In genomic region chr6:66903720-66904119, GRCm38 (mm10) we compare ENCODE assay signal across 13 mouse cellular contexts. TPM values are rescaled to one million over a fixed set of nuclear protein-coding genes. Genes with fewer than 3 reads are reported as not detected.
DNase-seq lines count a peak whose midpoint lies in the region; ATAC-seq and TF ChIP-seq lines count a peak whose summit lies in the region.
"Had no signal": no experiment of that assay in that cellular context is flagged by ENCODE, and none has a peak within 500 bp of the region (broad histone marks: within the 10 kb centered on the region; RNA-seq: fewer than 3 reads in every experiment).

No protein-coding gene starts in this region.

- H3K27ac ChIP-seq in liver, adult 2 months (replicated peaks; ENCODE audit: insufficient read depth, low read depth, low read length), result no peak overlapping the region
- H3K27ac ChIP-seq in liver, embryonic 11.5 days (ENCODE audit: low read depth, low read length), result no peak overlapping the region
- H3K27ac ChIP-seq in intestine, postnatal 0 days (ENCODE audit: low read depth, low read length), result peak overlapping the region; percentile 57
- H3K27ac ChIP-seq in kidney, postnatal 0 days, result no peak overlapping the region
- no peak overlapping the region for H3K27ac ChIP-seq in hindbrain, embryonic 13.5 days
- H3K27ac ChIP-seq: forebrain, embryonic 13.5 days; heart, embryonic 13.5 days; stomach, embryonic 15.5 days had no signal

- 23% methylated on average over 6 of the region's 6 CpGs for WGBS in liver, adult 2 months
- 67% methylated on average over 6 of the region's 6 CpGs for WGBS in liver, embryonic 11.5 days
- WGBS in intestine, postnatal 0 days, result 31% methylated on average over 6 of the region's 6 CpGs
- WGBS in kidney, postnatal 0 days, result 49% methylated on average over 6 of the region's 6 CpGs
- 90% methylated on average over 6 of the region's 6 CpGs for WGBS in hindbrain, embryonic 13.5 days

- no peak for TF ChIP-seq POLR2A in liver, adult 2 months (IDR thresholded peaks at IDR 0.05; ENCODE audit: extremely low read depth, insufficient read depth, low read length)

- H3K4me1 ChIP-seq in liver, adult 2 months (ENCODE audit: control insufficient read depth, insufficient read depth, low read length), result peaks cover 15% of the 10 kb centered on the region
- peaks cover 13% of the 10 kb centered on the region for H3K4me1 ChIP-seq in liver, embryonic 11.5 days (replicated peaks; ENCODE audit: control insufficient read depth, insufficient read depth, low read length)
- peaks cover 14% of the 10 kb centered on the region for H3K4me1 ChIP-seq in intestine, postnatal 0 days (replicated peaks; ENCODE audit: control insufficient read depth, insufficient read depth, low read length)
- peaks cover 6% of the 10 kb centered on the region; the same call in 1 of the 2 replicates for H3K4me1 ChIP-seq in kidney, postnatal 0 days (replicated peaks; ENCODE audit: insufficient read depth, low read length)
- H3K4me1 ChIP-seq in hindbrain, embryonic 13.5 days (replicated peaks), result no peaks in the 10 kb centered on the region
- H3K4me1 ChIP-seq: forebrain, embryonic 13.5 days had no signal

- DNase-seq in liver, adult 2 months (ENCODE audit: extremely low read depth, low read depth, low spot score), result peak; percentile 68
- DNase-seq in liver, embryonic 11.5 days (ENCODE audit: low spot score), result no peak
- DNase-seq in kidney, postnatal 0 days (ENCODE audit: low spot score), result no peak
- DNase-seq in embryo, embryonic 10.5 days (ENCODE audit: low spot score), result no peak
- DNase-seq: cerebellum, adult 8-10 months; thymus, postnatal 14 days had no signal

- H3K79me2 ChIP-seq in liver, adult 2 months (ENCODE audit: control insufficient read depth, insufficient read depth, low read length), result peaks cover 26% of the 10 kb centered on the region; the same call in 1 of the 2 replicates

- no peaks in the 10 kb centered on the region for H3K9me3 ChIP-seq in liver, embryonic 11.5 days (ENCODE audit: control insufficient read depth, low read length)
- H3K9me3 ChIP-seq in intestine, postnatal 0 days (ENCODE audit: control insufficient read depth), result no peaks in the 10 kb centered on the region
- H3K9me3 ChIP-seq in kidney, postnatal 0 days (replicated peaks; ENCODE audit: low read length), result no peaks in the 10 kb centered on the region
- H3K9me3 ChIP-seq in hindbrain, embryonic 13.5 days, result no peaks in the 10 kb centered on the region
- H3K9me3 ChIP-seq: forebrain, embryonic 13.5 days; heart, embryonic 13.5 days; stomach, embryonic 15.5 days had no signal

- no peaks in the 10 kb centered on the region for H3K27me3 ChIP-seq in liver, adult 2 months (ENCODE audit: control insufficient read depth, insufficient read depth, low read length)
- no peaks in the 10 kb centered on the region for H3K27me3 ChIP-seq in liver, embryonic 11.5 days (replicated peaks; ENCODE audit: control insufficient read depth, insufficient read depth, low read length)
- no peaks in the 10 kb centered on the region for H3K27me3 ChIP-seq in intestine, postnatal 0 days (replicated peaks; ENCODE audit: control insufficient read depth, insufficient read depth, low read length)
- no peaks in the 10 kb centered on the region for H3K27me3 ChIP-seq in kidney, postnatal 0 days (ENCODE audit: insufficient read depth, low read length)
- no peaks in the 10 kb centered on the region for H3K27me3 ChIP-seq in hindbrain, embryonic 13.5 days
- H3K27me3 ChIP-seq: forebrain, embryonic 13.5 days; heart, embryonic 13.5 days; stomach, embryonic 15.5 days had no signal

- H3K36me3 ChIP-seq in liver, adult 2 months (ENCODE audit: control insufficient read depth, insufficient read depth, low read length), result no peaks in the 10 kb centered on the region
- no peaks in the 10 kb centered on the region for H3K36me3 ChIP-seq in liver, embryonic 11.5 days (ENCODE audit: control insufficient read depth, insufficient read depth, low read length)
- H3K36me3 ChIP-seq in intestine, postnatal 0 days (ENCODE audit: control insufficient read depth, insufficient read depth), result no peaks in the 10 kb centered on the region
- no peaks in the 10 kb centered on the region for H3K36me3 ChIP-seq in kidney, postnatal 0 days (ENCODE audit: insufficient read depth, low read length)
- H3K36me3 ChIP-seq in hindbrain, embryonic 13.5 days, result no peaks in the 10 kb centered on the region
- H3K36me3 ChIP-seq: heart, embryonic 13.5 days; stomach, embryonic 15.5 days had no signal

- no peak overlapping the region for H3K4me2 ChIP-seq in liver, embryonic 11.5 days
- H3K4me2 ChIP-seq in intestine, postnatal 0 days (replicated peaks; ENCODE audit: low read depth), result 0 out of 2 replicates have a peak overlapping the region, but pooled peaks have one; percentile 17
- H3K4me2 ChIP-seq in kidney, postnatal 0 days (ENCODE audit: low read length), result no peak overlapping the region
- H3K4me2 ChIP-seq in hindbrain, embryonic 13.5 days, result no peak overlapping the region
- H3K4me2 ChIP-seq: forebrain, embryonic 13.5 days; heart, embryonic 13.5 days; stomach, embryonic 15.5 days had no signal

- ATAC-seq in liver, embryonic 11.5 days (replicated peaks; ENCODE audit: low FRiP score), result no peak
- ATAC-seq in intestine, postnatal 0 days, result peak; percentile 21; the same call in 1 of the 2 replicates
- 0 out of 2 replicates have a peak, but pooled peaks have one; percentile 42 for ATAC-seq in kidney, postnatal 0 days (replicated peaks; ENCODE audit: low FRiP score, low read depth)
- ATAC-seq in megakaryocyte progenitor cell, adult 5-6 weeks (replicated peaks; ENCODE audit: poor library complexity), result peak; percentile 26; the same call in 1 of the 2 replicates
- no peak for ATAC-seq in hindbrain, embryonic 13.5 days (ENCODE audit: low FRiP score)
- ATAC-seq: forebrain, embryonic 13.5 days; midbrain, embryonic 16.5 days had no signal

- H3K4me3 ChIP-seq in liver, adult 2 months (ENCODE audit: insufficient read depth, low read depth, low read length), result no peak overlapping the region
- H3K4me3 ChIP-seq in liver, embryonic 11.5 days (ENCODE audit: low read depth, low read length), result no peak overlapping the region
- no peak overlapping the region for H3K4me3 ChIP-seq in intestine, postnatal 0 days (ENCODE audit: low read depth, low read length)
- H3K4me3 ChIP-seq in kidney, postnatal 0 days (replicated peaks; ENCODE audit: low read depth, low read length), result no peak overlapping the region
- H3K4me3 ChIP-seq in hindbrain, embryonic 13.5 days, result no peak overlapping the region
- H3K4me3 ChIP-seq: forebrain, embryonic 13.5 days; heart, embryonic 13.5 days; stomach, embryonic 15.5 days had no signal

- no peak overlapping the region for H3K9ac ChIP-seq in liver, adult 2 months (ENCODE audit: low read depth, low read length)
- no peak overlapping the region for H3K9ac ChIP-seq in liver, embryonic 11.5 days (ENCODE audit: low read depth, low read length)
- no peak overlapping the region for H3K9ac ChIP-seq in intestine, postnatal 0 days (ENCODE audit: low read depth, low read length)
- no peak overlapping the region for H3K9ac ChIP-seq in kidney, postnatal 0 days (ENCODE audit: low read depth, low read length)
- no peak overlapping the region for H3K9ac ChIP-seq in hindbrain, embryonic 13.5 days
- H3K9ac ChIP-seq: forebrain, embryonic 13.5 days; heart, embryonic 13.5 days; stomach, embryonic 15.5 days had no signal

- TF ChIP-seq CTCF in liver, adult 2 months (IDR thresholded peaks at IDR 0.05; ENCODE audit: low read depth, low read length), result no peak
- no peak for TF ChIP-seq CTCF in intestine, postnatal 0 days (IDR thresholded peaks at IDR 0.05; ENCODE audit: low read depth)
- TF ChIP-seq CTCF in kidney, postnatal 0 days (IDR thresholded peaks at IDR 0.05; ENCODE audit: low read depth), result no peak

RNA-seq across cellular contexts. Expression of gene Gng12, which starts 7.5 kb away (rescaled TPM):
- total RNA-seq in liver, adult 2 months (2014; rRNA removed), result 24.4 and 28.7 TPM in 2 replicates
- polyA plus RNA-seq in liver, adult 2 months (2012; rRNA removed), result 14.1 and 18.7 TPM in 2 replicates
- 51.5 and 59.6 TPM in 2 replicates for polyA plus RNA-seq in liver, embryonic 11.5 days (2014; fragmentation: Nextera tagmentation; extraction: Ambion mirVana)
- 265 and 271 TPM in 2 replicates for polyA plus RNA-seq in intestine, postnatal 0 days (2015; fragmentation: Nextera tagmentation; extraction: Ambion mirVana)
- 144 and 152 TPM in 2 replicates for polyA plus RNA-seq in kidney, postnatal 0 days (2015; fragmentation: Nextera tagmentation; extraction: Ambion mirVana)
- 190 and 214 TPM in 2 replicates for total RNA-seq in megakaryocyte progenitor cell, adult 5-6 weeks (2015)
- 115 and 154 TPM in 2 replicates for total RNA-seq in megakaryocyte progenitor cell, adult 5-6 weeks (2017)
- polyA plus RNA-seq in hindbrain, embryonic 13.5 days (2015; fragmentation: Nextera tagmentation; extraction: Ambion mirVana), result 30.7 and 36.1 TPM in 2 replicates

Comparison
In these comparisons a context has a peak if more than half of its experiments do, and no peak if none do; other contexts are left out.
1. ATAC-seq: peak in intestine, postnatal 0 days (single experiment), kidney, postnatal 0 days (single experiment) and megakaryocyte progenitor cell, adult 5-6 weeks (single experiment); none in liver, embryonic 11.5 days (single experiment) and hindbrain, embryonic 13.5 days (single experiment).